Mouse (Mus musculus): ENCODE results near the gene Aak1.
"Not testable (repeated sequence)": the region's sequence is repeated elsewhere in the genome, so short reads cannot be mapped to it uniquely, and the experiment has no call there.

Aak1 gene

GRCm38 (mm10) chr6:86841949-86842348, 7.4 kb upstream of the Aak1 start:
- DNase-seq: no peak

GRCm38 (mm10) chr6:86843636-86844035, 5.7 kb upstream of the Aak1 start:
- DNase-seq: no peak

GRCm38 (mm10) chr6:86846467-86846866, 2.9 kb upstream of the Aak1 start:
- DNase-seq: no peak

DNA sequence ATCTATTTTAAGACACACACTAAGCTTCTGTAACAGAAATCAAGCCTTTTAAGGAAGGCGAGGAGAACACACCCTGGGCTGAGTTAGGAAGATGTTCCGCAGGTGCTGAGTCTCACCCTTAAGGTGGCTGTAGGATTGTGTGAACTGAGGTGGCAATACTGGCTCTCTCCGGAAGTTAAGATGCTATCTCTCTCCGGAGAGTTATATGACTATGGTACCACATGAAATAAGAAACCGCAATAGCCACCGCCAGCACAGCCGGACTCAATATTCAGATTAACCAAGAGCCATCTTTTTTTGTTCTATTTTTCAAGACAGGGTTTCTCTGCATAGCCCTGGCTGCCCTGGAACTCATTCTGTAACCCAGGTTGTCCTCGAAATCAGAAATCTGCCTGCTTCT, 1.5 kb upstream of the Aak1 start:
- no peak for DNase-seq

- DNase-seq: no peak
Observed at GRCm38 (mm10) chr6:86848580-86848914, 770 bp upstream of the Aak1 start.

DNA sequence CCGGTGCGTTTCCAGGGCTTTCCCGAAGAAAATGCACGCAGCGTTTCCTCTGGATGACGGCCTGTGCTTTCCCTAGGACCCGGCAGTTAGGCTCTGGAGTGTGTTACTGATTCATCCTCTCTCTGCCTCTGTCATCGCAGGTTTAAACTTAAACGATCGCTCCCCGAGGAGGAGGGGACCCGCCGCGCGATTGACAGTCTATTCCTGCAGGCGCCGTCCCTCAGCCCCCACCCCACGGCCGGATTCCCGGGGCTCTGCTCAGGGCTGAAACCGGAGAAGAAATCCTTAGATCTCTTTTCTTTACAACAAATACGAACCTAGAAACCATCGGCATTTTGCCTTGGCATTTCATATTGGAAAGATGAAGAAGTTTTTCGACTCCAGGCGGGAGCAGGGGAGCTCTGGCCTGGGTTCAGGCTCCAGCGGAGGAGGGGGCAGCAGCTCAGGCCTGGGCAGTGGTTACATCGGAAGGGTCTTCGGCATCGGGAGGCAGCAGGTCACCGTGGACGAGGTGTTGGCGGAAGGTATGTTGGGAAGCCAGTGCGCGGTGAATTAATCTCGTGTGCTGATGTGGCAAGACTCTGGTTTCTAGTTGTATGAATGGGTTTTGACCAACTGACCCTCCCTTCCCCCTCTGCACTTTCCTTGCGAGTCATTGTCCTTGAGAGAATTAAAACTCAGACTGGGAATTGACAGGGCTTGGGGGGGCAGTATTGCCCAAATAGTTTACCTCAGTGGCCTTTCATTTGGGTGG, 552 bp downstream of the Aak1 start:
- peak; percentile 55 for DNase-seq

DNA sequence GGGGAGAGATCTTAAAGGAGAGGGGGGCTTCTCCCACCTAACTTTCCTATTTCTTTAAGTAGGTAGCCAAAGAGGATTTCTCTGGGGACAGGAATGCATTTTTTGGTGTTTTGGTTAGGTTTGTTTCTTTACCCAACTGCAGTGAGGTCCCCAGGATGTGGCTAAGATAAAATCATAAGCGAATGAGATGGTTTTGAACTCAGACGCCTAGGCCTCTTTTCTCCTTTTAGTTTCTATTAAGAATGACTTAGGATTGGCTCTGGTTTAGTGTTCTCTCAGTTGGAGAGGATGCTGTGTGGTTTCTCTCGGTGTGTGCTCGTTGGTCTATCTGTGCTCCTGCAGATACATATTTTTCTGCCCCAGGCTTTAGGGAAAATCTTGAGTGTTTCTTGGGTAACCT, 1.3 kb downstream of the Aak1 start:
- DNase-seq: no peak

- DNase-seq: no peak
Observed at GRCm38 (mm10) chr6:86851561-86851960, 2.2 kb downstream of the Aak1 start.

- no peak for DNase-seq
Observed at GRCm38 (mm10) chr6:86853928-86854327, 4.6 kb downstream of the Aak1 start.

- DNase-seq: no peak
Observed at GRCm38 (mm10) chr6:86854941-86855340, 5.6 kb downstream of the Aak1 start.

DNA sequence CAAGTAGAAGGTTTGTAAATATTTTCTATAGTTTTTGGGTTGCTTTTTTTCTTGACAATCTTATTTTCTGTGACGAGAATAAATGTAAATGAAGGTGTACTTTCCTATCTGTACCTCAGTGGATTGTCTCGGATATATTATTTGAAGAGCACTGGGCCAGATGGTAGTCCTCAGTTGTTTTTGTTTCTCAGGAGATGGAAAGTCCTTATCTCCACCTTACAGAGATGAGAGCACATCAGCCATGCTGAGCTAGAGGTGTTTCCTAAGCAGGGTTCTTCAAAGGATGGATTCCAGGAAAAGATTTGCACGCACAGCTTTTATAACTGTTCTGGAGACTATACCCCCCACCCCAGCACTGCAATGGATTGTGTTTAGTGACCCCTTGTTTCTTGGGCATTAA, 9.3 kb downstream of the Aak1 start:
- DNase-seq: no peak

- DNase-seq: no peak
Observed at GRCm38 (mm10) chr6:86860732-86861463, 11.6 kb downstream of the Aak1 start.

GRCm38 (mm10) chr6:86864358-86864757, 15.0 kb downstream of the Aak1 start:
- no peak for DNase-seq

- DNase-seq: no peak
Observed at GRCm38 (mm10) chr6:86870335-86870734, 21.0 kb downstream of the Aak1 start.

DNA sequence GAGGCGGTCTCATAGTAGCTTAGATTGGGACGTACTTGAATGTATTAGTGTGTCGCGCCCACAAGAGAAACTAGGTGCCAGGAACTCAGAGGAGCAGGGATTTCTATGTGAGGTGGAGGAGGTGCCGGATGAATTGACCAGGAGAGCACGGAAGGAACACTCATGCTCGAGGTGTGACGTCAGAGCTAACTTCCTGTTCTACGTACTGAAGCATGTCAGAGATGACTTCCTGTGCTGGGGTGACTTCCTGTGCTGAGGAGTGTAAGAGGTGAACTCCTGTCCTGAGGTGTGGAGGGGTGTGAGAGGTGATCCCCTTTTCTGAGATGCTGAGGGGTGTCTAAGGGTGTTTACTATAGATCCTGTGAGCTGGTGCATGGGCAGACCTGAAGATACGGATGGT, 22.5 kb downstream of the Aak1 start:
- DNase-seq: no peak

- no peak for DNase-seq
Observed at GRCm38 (mm10) chr6:86874711-86875375, 25.5 kb downstream of the Aak1 start.

DNA sequence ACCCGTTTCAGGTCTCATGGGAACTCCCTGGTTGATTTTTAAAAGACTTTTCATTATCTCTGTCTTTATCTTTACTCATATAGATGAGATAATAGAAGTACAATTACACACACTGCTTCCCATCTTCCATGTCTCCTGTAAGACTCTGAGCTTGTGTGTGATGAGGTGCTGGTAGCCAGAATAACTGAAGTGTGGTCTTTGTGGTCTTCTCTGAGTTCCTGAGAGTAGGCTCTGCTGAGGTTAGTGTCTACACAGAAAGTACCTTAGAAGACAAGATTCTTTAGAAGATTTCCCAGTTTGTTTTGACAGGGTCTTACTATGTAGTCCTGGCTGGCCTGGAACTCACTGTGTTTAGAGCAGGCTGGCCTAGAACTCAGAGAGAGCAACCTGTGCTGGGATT, 27.1 kb downstream of the Aak1 start:
- no peak for DNase-seq

- DNase-seq: not testable (repeated sequence)
Observed at GRCm38 (mm10) chr6:86878656-86879055, 29.3 kb downstream of the Aak1 start.

DNA sequence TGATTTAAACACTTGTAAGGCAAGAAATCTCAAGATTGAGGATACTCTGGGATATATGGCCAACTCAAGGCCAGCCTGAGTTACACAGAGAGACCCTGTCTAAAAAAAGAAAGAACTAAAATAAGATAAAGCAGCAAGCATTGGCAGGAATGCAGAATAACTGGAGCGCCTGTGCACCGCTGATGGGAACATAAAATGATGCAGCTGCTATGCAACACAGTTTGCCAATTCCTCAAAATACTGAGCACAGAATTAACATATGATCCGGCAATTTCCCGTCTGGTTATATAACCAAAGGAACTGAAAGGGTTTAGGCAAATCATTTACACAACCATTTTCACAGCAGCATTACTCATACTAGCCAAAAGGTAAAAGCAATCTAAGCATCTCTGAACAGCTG, 30.0 kb downstream of the Aak1 start:
- peak; percentile 89 for DNase-seq

- no peak for DNase-seq
Observed at GRCm38 (mm10) chr6:86884230-86884629, 34.9 kb downstream of the Aak1 start.

- no peak for DNase-seq
Observed at GRCm38 (mm10) chr6:86884746-86885145, 35.4 kb downstream of the Aak1 start.

GRCm38 (mm10) chr6:86885816-86886529, 36.7 kb downstream of the Aak1 start:
- no peak for DNase-seq

DNA sequence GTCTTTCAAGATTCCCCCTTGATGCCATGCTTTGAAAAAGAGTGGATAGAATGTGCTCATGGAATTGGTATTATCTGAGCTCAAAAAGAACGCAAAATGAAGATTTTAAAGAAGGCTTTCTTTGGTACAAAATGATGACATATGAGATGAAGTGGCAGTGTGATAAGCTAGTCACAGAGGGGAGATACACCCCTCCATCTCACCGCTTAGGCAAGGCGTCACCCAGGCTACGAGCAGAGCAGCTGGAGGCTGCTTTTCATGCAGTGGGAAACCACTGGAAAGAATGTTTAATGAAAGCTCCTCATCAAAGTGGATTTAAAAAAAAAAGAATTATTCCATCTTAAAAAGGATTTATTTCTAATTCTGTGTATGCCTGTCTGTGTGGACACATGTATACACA, 37.5 kb downstream of the Aak1 start:
- DNase-seq: no peak

Measured in layer of hippocampus, adult 9-11 months (tissue).